Mouse (Mus musculus): ENCODE data around the gene Rps5.
"Not testable (repeated sequence)": the region's sequence is repeated elsewhere in the genome, so short reads cannot be mapped to it uniquely, and the experiment has no call there.

Rps5 gene

GRCm38 (mm10) chr7:12921705-12922465, at the start of gene Rps5:
Gene Rps5 (plus strand): TSS chr7:12922290.
- peak; percentile 97 for DNase-seq (ENCODE audit: low spot score)

- no peak for DNase-seq (ENCODE audit: low spot score)
Measured at GRCm38 (mm10) chr7:12874301-12874700, 47.8 kb upstream of the Rps5 start.

GRCm38 (mm10) chr7:12880036-12880435, 42.1 kb upstream of the Rps5 start:
- DNase-seq (ENCODE audit: low spot score), result no peak

- not testable (repeated sequence) for DNase-seq (ENCODE audit: low spot score)
Measured at GRCm38 (mm10) chr7:12880497-12880896, 41.6 kb upstream of the Rps5 start.

- DNase-seq (ENCODE audit: low spot score), result peak; percentile 90
Measured at GRCm38 (mm10) chr7:12880911-12881660, 41.0 kb upstream of the Rps5 start, which contains the start of gene Zfp128. Gene Zfp128 (plus strand): TSS chr7:12881177.

- DNase-seq (ENCODE audit: low spot score), result no peak
Measured at GRCm38 (mm10) chr7:12886563-12887266, 35.4 kb upstream of the Rps5 start.

GRCm38 (mm10) chr7:12887585-12887984, 34.5 kb upstream of the Rps5 start:
- no peak for DNase-seq (ENCODE audit: low spot score)

GRCm38 (mm10) chr7:12890928-12891327, 31.2 kb upstream of the Rps5 start:
- DNase-seq (ENCODE audit: low spot score), result no peak

GRCm38 (mm10) chr7:12891334-12891733, 30.8 kb upstream of the Rps5 start:
- DNase-seq (ENCODE audit: low spot score), result no peak

- peak; percentile 86 for DNase-seq (ENCODE audit: low spot score)
Measured at GRCm38 (mm10) chr7:12897655-12898410, 24.3 kb upstream of the Rps5 start, which contains the start of gene Zscan22. Gene Zscan22 (plus strand): TSS chr7:12897815.

GRCm38 (mm10) chr7:12901517-12901916, 20.6 kb upstream of the Rps5 start:
- DNase-seq (ENCODE audit: low spot score), result no peak

- DNase-seq (ENCODE audit: low spot score), result no peak
Measured at GRCm38 (mm10) chr7:12903623-12904022, 18.5 kb upstream of the Rps5 start.

- no peak for DNase-seq (ENCODE audit: low spot score)
Measured at GRCm38 (mm10) chr7:12905146-12905545, 16.9 kb upstream of the Rps5 start.

GRCm38 (mm10) chr7:12909498-12909962, 12.6 kb upstream of the Rps5 start:
- peak; percentile 64 for DNase-seq (ENCODE audit: low spot score)

GRCm38 (mm10) chr7:12910181-12910668, 11.9 kb upstream of the Rps5 start:
- DNase-seq (ENCODE audit: low spot score), result peak; percentile 62

- DNase-seq (ENCODE audit: low spot score), result no peak
Measured at GRCm38 (mm10) chr7:12913556-12913955, 8.5 kb upstream of the Rps5 start.

GRCm38 (mm10) chr7:12920495-12920894, 1.6 kb upstream of the Rps5 start:
- not testable (repeated sequence) for DNase-seq (ENCODE audit: low spot score)

GRCm38 (mm10) chr7:12921318-12921704, 779 bp upstream of the Rps5 start:
- DNase-seq (ENCODE audit: low spot score), result no peak

- DNase-seq (ENCODE audit: low spot score), result no peak
Measured at GRCm38 (mm10) chr7:12922729-12923128, 639 bp downstream of the Rps5 start.

- no peak for DNase-seq (ENCODE audit: low spot score)
Measured at GRCm38 (mm10) chr7:12926316-12926715, 4.2 kb downstream of the Rps5 start.

- peak; percentile 48 for DNase-seq (ENCODE audit: low spot score)
Measured at GRCm38 (mm10) chr7:12927191-12927680, 5.1 kb downstream of the Rps5 start, which contains the start of gene Rnf225. Gene Rnf225 (plus strand): TSS chr7:12927416.
